Mouse (Mus musculus): ENCODE measurements around the gene Sbf2. TPM values are rescaled to one million over a fixed set of nuclear protein-coding genes. Genes with fewer than 3 reads are reported as not detected.
A peak's percentile ranks its signal among the peaks of the same experiment; 100 is the strongest.

The Sbf2 gene
- total and polyA plus RNA-seq, 2 experiments from 2014 or later = 41.0 to 80.1 TPM

DNA sequence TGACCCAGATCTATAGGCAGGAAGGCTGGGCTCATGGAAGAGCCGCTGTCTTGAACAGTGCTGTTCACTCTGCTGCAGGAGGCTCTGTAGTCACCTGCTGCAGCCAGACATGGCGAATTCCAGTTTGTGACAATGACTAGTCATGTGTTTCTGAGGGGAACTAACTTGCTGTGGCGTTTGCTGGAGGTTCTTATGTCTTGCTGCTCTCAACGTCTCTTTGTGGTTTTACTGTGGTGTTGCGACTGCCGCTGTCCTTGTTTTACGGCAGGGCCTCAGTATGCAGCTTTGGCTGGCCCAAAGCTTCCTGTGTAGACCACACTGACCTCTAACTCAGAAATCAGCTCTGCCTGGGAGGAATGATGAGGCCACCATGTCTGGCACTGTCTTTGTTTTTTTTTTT, 344.3 kb downstream of the Sbf2 start:
- Histone ChIP-seq H3K9ac (replicated peaks; ENCODE audit: low read length, poor library complexity, severe bottlenecking) (no peak overlapping the region), H3K4me1 (ENCODE audit: insufficient read depth, low read length) (no peaks in the 10 kb centered on the region), H3K4me3 (ENCODE audit: low read depth, low read length) (no peak overlapping the region), H3K36me3 (ENCODE audit: insufficient read depth, low read length) (no peaks in the 10 kb centered on the region), H3K27me3 (ENCODE audit: insufficient read depth, low read length) (no peaks in the 10 kb centered on the region), H3K27ac (ENCODE audit: low read depth, low read length) (no peak overlapping the region), H3K4me2 (ENCODE audit: low read depth, low read length, poor library complexity, severe bottlenecking) (no peak overlapping the region), H3K9me3 (ENCODE audit: low read length) (no peaks in the 10 kb centered on the region)
- TF ChIP-seq CTCF (IDR thresholded peaks at IDR 0.05) = no peak
- no peak for DNase-seq (ENCODE audit: low spot score)
- ATAC-seq (ENCODE audit: low FRiP score) = no peak
- WGBS = 88% methylated on average over 7 of the region's 7 CpGs

DNA sequence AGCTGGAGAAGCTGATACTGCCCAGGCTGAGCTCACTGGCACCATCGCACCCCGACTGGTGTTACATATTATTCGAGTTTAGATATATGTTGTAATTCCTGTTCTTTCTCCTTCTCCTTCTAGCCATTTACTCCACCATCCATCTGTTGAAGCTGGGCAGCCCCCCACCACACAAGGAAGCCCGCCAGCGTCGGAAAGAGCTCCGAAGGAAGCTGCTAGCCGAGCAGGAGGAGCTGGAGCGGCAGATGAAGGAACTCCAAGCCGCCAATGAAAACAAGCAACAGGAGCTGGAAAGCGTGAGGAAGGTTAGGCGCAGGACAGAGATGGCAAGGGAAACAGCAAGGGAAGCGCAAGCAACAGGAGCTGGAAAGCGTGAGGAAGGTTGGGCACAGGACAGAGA, 344.9 kb downstream of the Sbf2 start:
- Histone ChIP-seq H3K4me2 (ENCODE audit: low read depth, low read length, poor library complexity, severe bottlenecking) (no peak overlapping the region), H3K4me3 (ENCODE audit: low read depth, low read length) (no peak overlapping the region), H3K4me1 (ENCODE audit: insufficient read depth, low read length) (no peaks in the 10 kb centered on the region), H3K27ac (ENCODE audit: low read depth, low read length) (no peak overlapping the region), H3K36me3 (ENCODE audit: insufficient read depth, low read length) (no peaks in the 10 kb centered on the region), H3K27me3 (ENCODE audit: insufficient read depth, low read length) (no peaks in the 10 kb centered on the region), H3K9ac (replicated peaks; ENCODE audit: low read length, poor library complexity, severe bottlenecking) (no peak overlapping the region), H3K9me3 (ENCODE audit: low read length) (no peaks in the 10 kb centered on the region)
- ATAC-seq (ENCODE audit: low FRiP score) (no peak), DNase-seq (ENCODE audit: low spot score) (no peak)
- 88% methylated on average over 14 of the region's 14 CpGs for WGBS
- no peak for TF ChIP-seq CTCF (IDR thresholded peaks at IDR 0.05)

DNA sequence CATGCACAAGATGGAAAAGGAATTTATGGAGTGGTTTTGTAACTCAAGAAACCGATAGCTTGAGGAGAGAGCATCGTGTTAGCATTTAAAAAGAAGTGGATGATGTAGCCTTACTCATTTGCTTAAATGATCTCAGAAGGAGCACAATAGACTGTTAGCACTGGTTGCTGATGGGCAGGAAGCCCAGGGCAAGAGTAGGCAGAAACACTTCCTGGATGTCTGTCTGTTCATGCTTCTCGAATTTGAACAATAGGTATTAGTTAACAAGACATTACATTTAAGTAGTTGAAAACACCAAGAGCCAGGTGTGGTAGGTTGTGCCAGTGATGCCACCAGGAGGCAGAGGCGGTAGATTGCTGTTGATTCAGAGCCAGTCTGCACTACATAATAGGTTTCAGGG, 346.2 kb downstream of the Sbf2 start:
- TF ChIP-seq CTCF (IDR thresholded peaks at IDR 0.05) = no peak
- 72% methylated on average over 4 of the region's 4 CpGs for WGBS
- no peak overlapping the region for H3K4me3 ChIP-seq (ENCODE audit: low read depth, low read length)
- H3K36me3 ChIP-seq (ENCODE audit: insufficient read depth, low read length) = no peaks in the 10 kb centered on the region
- no peaks in the 10 kb centered on the region for H3K4me1 ChIP-seq (ENCODE audit: insufficient read depth, low read length)
- DNase-seq (ENCODE audit: low spot score) (no peak), ATAC-seq (ENCODE audit: low FRiP score) (no peak)
- no peaks in the 10 kb centered on the region for H3K9me3 ChIP-seq (ENCODE audit: low read length)
- no peak overlapping the region for H3K4me2 ChIP-seq (ENCODE audit: low read depth, low read length, poor library complexity, severe bottlenecking)
- H3K9ac ChIP-seq (replicated peaks; ENCODE audit: low read length, poor library complexity, severe bottlenecking) = no peak overlapping the region
- no peak overlapping the region for H3K27ac ChIP-seq (ENCODE audit: low read depth, low read length)
- H3K27me3 ChIP-seq (ENCODE audit: insufficient read depth, low read length) = no peaks in the 10 kb centered on the region

DNA sequence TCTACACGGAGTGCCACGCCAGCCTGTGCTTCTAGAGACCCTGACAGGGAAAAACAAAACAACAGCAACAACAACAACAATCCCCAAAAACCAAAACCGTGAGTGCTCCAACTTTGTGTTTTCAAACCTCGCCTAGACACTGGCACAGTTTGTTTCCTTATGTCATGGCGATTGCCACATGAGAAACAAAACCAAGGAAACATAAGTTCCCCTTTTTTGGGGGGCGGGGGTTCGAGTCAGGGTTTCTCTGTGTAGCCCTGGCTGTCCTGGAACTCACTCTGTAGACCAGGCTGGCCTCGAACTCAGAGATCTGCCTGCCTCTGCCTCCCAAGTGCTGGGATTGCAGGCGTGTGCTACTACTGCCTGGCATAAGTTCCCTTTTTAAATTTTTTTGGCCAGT, 346.7 kb downstream of the Sbf2 start:
- Histone ChIP-seq H3K4me2 (ENCODE audit: low read depth, low read length, poor library complexity, severe bottlenecking) (no peak overlapping the region), H3K4me3 (ENCODE audit: low read depth, low read length) (no peak overlapping the region), H3K27me3 (ENCODE audit: insufficient read depth, low read length) (no peaks in the 10 kb centered on the region), H3K4me1 (ENCODE audit: insufficient read depth, low read length) (no peaks in the 10 kb centered on the region), H3K9me3 (ENCODE audit: low read length) (no peaks in the 10 kb centered on the region), H3K36me3 (ENCODE audit: insufficient read depth, low read length) (no peaks in the 10 kb centered on the region), H3K9ac (replicated peaks; ENCODE audit: low read length, poor library complexity, severe bottlenecking) (no peak overlapping the region), H3K27ac (ENCODE audit: low read depth, low read length) (no peak overlapping the region)
- WGBS = 95% methylated on average over 9 of the region's 9 CpGs
- no peak for TF ChIP-seq CTCF (IDR thresholded peaks at IDR 0.05)
- DNase-seq (ENCODE audit: low spot score) (no peak), ATAC-seq (ENCODE audit: low FRiP score) (no peak)

DNA sequence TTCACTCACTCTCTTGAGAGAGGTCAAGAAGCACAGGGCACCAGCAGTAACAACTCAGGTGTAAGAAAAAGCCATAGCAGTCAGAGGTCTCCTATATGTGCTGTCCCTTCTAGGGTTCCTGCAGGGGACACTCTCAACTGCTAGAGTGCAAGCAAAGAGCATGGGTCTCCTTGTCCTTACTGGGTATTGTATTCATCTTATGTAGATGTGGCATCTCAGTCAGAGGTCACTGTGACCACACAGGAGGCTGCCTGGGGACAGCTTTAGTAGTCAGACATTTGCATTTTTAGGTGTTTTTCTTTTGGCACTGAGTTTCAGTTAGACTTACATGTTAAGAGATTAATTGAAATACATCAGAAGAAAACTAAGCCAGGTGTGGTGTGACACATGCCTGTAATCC, 347.7 kb downstream of the Sbf2 start:
- Histone ChIP-seq H3K9me3 (ENCODE audit: low read length) (no peaks in the 10 kb centered on the region), H3K4me3 (ENCODE audit: low read depth, low read length) (no peak overlapping the region), H3K36me3 (ENCODE audit: insufficient read depth, low read length) (no peaks in the 10 kb centered on the region), H3K9ac (replicated peaks; ENCODE audit: low read length, poor library complexity, severe bottlenecking) (no peak overlapping the region), H3K4me2 (ENCODE audit: low read depth, low read length, poor library complexity, severe bottlenecking) (no peak overlapping the region), H3K4me1 (ENCODE audit: insufficient read depth, low read length) (no peaks in the 10 kb centered on the region), H3K27me3 (ENCODE audit: insufficient read depth, low read length) (no peaks in the 10 kb centered on the region), H3K27ac (ENCODE audit: low read depth, low read length) (no peak overlapping the region)
- TF ChIP-seq CTCF (IDR thresholded peaks at IDR 0.05) = no peak
- no peak for DNase-seq (ENCODE audit: low spot score)
- no peak for ATAC-seq (ENCODE audit: low FRiP score)

DNA sequence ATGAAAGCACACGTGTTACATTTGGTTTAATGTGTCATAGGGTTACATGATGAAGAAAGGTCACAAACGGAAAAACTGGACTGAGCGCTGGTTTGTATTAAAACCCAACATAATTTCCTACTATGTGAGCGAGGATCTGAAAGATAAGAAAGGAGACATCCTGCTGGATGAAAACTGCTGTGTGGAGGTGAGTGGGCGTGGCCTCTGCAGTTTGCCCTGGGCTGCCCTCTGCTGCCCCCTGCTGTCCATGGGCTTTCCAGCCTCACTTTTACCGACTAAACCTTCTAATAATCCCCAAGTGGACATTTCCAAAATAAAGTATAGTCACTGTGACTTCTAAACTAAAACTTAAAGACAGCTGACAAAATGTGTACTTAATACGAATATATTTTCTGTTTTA, 348.9 kb downstream of the Sbf2 start:
- Histone ChIP-seq H3K9me3 (ENCODE audit: low read length) (no peaks in the 10 kb centered on the region), H3K9ac (replicated peaks; ENCODE audit: low read length, poor library complexity, severe bottlenecking) (no peak overlapping the region), H3K4me1 (ENCODE audit: insufficient read depth, low read length) (no peaks in the 10 kb centered on the region), H3K36me3 (ENCODE audit: insufficient read depth, low read length) (no peaks in the 10 kb centered on the region), H3K4me3 (ENCODE audit: low read depth, low read length) (no peak overlapping the region), H3K27me3 (ENCODE audit: insufficient read depth, low read length) (no peaks in the 10 kb centered on the region), H3K4me2 (ENCODE audit: low read depth, low read length, poor library complexity, severe bottlenecking) (no peak overlapping the region), H3K27ac (ENCODE audit: low read depth, low read length) (no peak overlapping the region)
- 34% methylated on average over 7 of the region's 7 CpGs for WGBS
- DNase-seq (ENCODE audit: low spot score) (peak; percentile 53), ATAC-seq (ENCODE audit: low FRiP score) (no peak)
- TF ChIP-seq CTCF (IDR thresholded peaks at IDR 0.05) = peak; percentile 78

GRCm38 (mm10) chr7:110263474-110263873, 351.2 kb downstream of the Sbf2 start:
- WGBS = 89% methylated on average over 1 of the region's 1 CpGs
- no peak overlapping the region for H3K4me2 ChIP-seq (ENCODE audit: low read depth, low read length, poor library complexity, severe bottlenecking)
- H3K27ac ChIP-seq (ENCODE audit: low read depth, low read length) = no peak overlapping the region
- TF ChIP-seq CTCF (IDR thresholded peaks at IDR 0.05) = no peak
- DNase-seq (ENCODE audit: low spot score) (no peak), ATAC-seq (ENCODE audit: low FRiP score) (no peak)
- no peak overlapping the region for H3K9ac ChIP-seq (replicated peaks; ENCODE audit: low read length, poor library complexity, severe bottlenecking)
- H3K9me3 ChIP-seq (ENCODE audit: low read length) = no peaks in the 10 kb centered on the region
- no peaks in the 10 kb centered on the region for H3K4me1 ChIP-seq (ENCODE audit: insufficient read depth, low read length)
- H3K27me3 ChIP-seq (ENCODE audit: insufficient read depth, low read length) = no peaks in the 10 kb centered on the region
- H3K4me3 ChIP-seq (ENCODE audit: low read depth, low read length) = no peak overlapping the region
- H3K36me3 ChIP-seq (ENCODE audit: insufficient read depth, low read length) = no peaks in the 10 kb centered on the region

Data from midbrain, postnatal 0 days (tissue).